Mouse (Mus musculus) heart, postnatal 0 days (tissue): ENCODE data around the gene Dnajb1.

Experiments used
- CTCF ChIP-seq: IDR thresholded peaks from 2 replicates; pipeline ENCODE4 v1.5.1; 2016; ENCODE audit warnings: antibody characterized with exemption, control low read depth, low read depth
- EP300 ChIP-seq: IDR thresholded peaks from 2 replicates; pipeline ENCODE4 v1.6.1; 2016; ENCODE audit warnings: antibody characterized with exemption, low read depth

- TF ChIP-seq CTCF (peak; percentile 72), EP300 (no peak)
Observed at GRCm38 (mm10) chr8:83624739-83625138, 16.7 kb downstream of the Dnajb1 start.
